Mouse (Mus musculus): Measurements from ENCODE around the gene Pik3cb. TPM values are rescaled to one million over a fixed set of nuclear protein-coding genes. Genes with fewer than 3 reads are reported as not detected.

The Pik3cb gene
- polyA plus RNA-seq, 1 experiment from 2014 or later: 0.51 TPM

DNA sequence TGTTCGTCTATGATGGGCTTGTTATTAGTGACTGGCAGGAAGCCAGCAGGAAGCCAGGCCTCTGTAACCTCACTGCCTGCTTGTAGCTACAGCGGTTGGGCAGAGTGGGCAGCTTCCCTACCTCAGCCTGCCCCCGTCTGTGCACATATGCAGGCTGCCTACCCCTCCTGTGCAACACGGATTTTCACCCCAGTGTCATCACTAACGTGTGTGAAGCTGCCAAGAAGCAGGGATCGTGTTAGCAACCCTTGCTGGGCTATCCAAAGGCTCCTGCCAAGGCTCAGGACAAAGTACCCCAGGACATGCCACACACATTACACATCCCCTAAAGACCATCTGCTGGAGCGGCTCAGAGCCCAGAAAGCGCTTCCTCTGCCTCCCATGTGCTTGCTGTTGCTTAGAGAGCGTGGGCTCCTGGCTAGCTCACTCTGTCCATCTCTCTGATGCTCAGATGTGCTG lies 140.5 kb downstream of the Pik3cb start:
- no peaks in the 10 kb centered on the region for H3K4me1 ChIP-seq (ENCODE audit: control insufficient read depth, insufficient read depth, low read length)
- H3K27me3 ChIP-seq (ENCODE audit: control insufficient read depth, insufficient read depth, low read length): no peaks in the 10 kb centered on the region
- no peak overlapping the region for H3K9ac ChIP-seq (ENCODE audit: low read length)
- DNase-seq (ENCODE audit: low spot score): no peak
- H3K9me3 ChIP-seq (ENCODE audit: control insufficient read depth, low read length): no peaks in the 10 kb centered on the region
- H3K4me2 ChIP-seq (ENCODE audit: low read depth, severe bottlenecking): no peak overlapping the region
- H3K27ac ChIP-seq (replicated peaks; ENCODE audit: low read depth, low read length): no peak overlapping the region
- WGBS: 86% methylated on average over 9 of the region's 9 CpGs
- no peak overlapping the region for H3K4me3 ChIP-seq (ENCODE audit: low read depth, low read length)
- ATAC-seq (ENCODE audit: insufficient number of reproducible peaks, low FRiP score, low TSS enrichment, low read depth): no peak
- peaks cover 2% of the 10 kb centered on the region; the same call in 1 of the 2 replicates for H3K36me3 ChIP-seq (ENCODE audit: control insufficient read depth, insufficient read depth, low read length)

DNA sequence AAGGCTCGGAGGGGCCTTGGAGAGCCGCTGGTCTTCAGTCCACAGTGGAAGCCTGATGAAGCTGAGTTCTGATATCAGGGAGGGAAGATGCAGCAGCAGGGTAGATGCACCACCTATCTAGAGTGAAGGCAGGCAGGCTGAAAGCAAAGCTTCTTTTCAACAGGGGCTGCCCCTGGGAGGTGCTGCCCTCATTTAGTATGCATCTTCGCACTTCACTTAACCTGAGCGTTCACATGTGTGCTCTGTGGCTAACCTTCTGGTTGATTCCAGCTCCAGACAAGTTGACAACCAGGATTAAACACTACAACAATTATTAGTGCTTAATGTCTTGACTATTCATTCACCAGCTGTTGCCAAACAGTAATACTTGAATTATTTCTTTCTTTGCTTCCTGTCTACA lies 146.3 kb downstream of the Pik3cb start:
- ATAC-seq (ENCODE audit: insufficient number of reproducible peaks, low FRiP score, low TSS enrichment, low read depth) (no peak), DNase-seq (ENCODE audit: low spot score) (no peak)
- H3K36me3 ChIP-seq (ENCODE audit: control insufficient read depth, insufficient read depth, low read length): no peaks in the 10 kb centered on the region
- no peak overlapping the region for H3K27ac ChIP-seq (replicated peaks; ENCODE audit: low read depth, low read length)
- no peak overlapping the region for H3K9ac ChIP-seq (ENCODE audit: low read length)
- H3K4me2 ChIP-seq (ENCODE audit: low read depth, severe bottlenecking): no peak overlapping the region
- no peaks in the 10 kb centered on the region for H3K27me3 ChIP-seq (ENCODE audit: control insufficient read depth, insufficient read depth, low read length)
- H3K4me3 ChIP-seq (ENCODE audit: low read depth, low read length): no peak overlapping the region
- H3K4me1 ChIP-seq (ENCODE audit: control insufficient read depth, insufficient read depth, low read length): no peaks in the 10 kb centered on the region
- WGBS: 93% methylated on average over 4 of the region's 4 CpGs
- no peaks in the 10 kb centered on the region for H3K9me3 ChIP-seq (ENCODE audit: control insufficient read depth, low read length)

DNA sequence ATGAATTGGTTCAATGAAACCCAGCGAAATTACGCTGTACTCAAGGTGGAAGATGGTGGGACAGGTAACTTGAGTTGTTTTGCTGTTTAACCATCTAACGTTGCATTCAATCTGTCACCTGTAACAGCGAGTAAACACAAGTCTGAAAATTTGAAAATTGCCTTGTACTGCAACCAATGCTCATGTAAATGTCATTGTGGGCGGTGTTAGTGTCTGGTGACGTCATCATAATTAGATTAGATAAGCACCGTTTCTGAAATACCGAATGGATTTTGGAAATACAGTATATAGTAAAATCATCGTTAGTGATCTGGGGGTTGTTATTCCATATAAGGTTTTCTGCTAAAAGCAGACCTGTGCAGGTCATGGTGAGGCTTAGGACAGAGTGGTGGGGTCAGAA lies 153.3 kb downstream of the Pik3cb start:
- no peak for ATAC-seq (ENCODE audit: insufficient number of reproducible peaks, low FRiP score, low TSS enrichment, low read depth)
- Histone ChIP-seq H3K4me1 (ENCODE audit: control insufficient read depth, insufficient read depth, low read length) (0 out of 2 replicates have a peak, but pooled peaks cover 3% of the 10 kb centered on the region), H3K4me3 (ENCODE audit: low read depth, low read length) (peak overlapping the region; percentile 56), H3K4me2 (ENCODE audit: low read depth, severe bottlenecking) (peak overlapping the region; percentile 75), H3K9me3 (ENCODE audit: control insufficient read depth, low read length) (no peaks in the 10 kb centered on the region), H3K27me3 (ENCODE audit: control insufficient read depth, insufficient read depth, low read length) (no peaks in the 10 kb centered on the region), H3K36me3 (ENCODE audit: control insufficient read depth, insufficient read depth, low read length) (no peaks in the 10 kb centered on the region), H3K27ac (replicated peaks; ENCODE audit: low read depth, low read length) (no peak overlapping the region), H3K9ac (ENCODE audit: low read length) (peak overlapping the region; percentile 53)
- DNase-seq (ENCODE audit: low spot score): no peak
- WGBS: 56% methylated on average over 9 of the region's 9 CpGs

Other genes with a start within 250 kb of the Pik3cb start
- not detected in 2 replicates for gene 7420426K07Rik, start 237.5 kb downstream of the Pik3cb start, polyA plus RNA-seq (2014; fragmentation: Nextera tagmentation; extraction: Ambion mirVana)
- gene Foxl2, start 185.3 kb downstream of the Pik3cb start, polyA plus RNA-seq (2014; fragmentation: Nextera tagmentation; extraction: Ambion mirVana): not detected in 2 replicates
- 58.5 TPM in 2 replicates for gene Faim, start 154.2 kb downstream of the Pik3cb start, polyA plus RNA-seq (2014; fragmentation: Nextera tagmentation; extraction: Ambion mirVana)
- not detected in 2 replicates for gene Gm1123, start 104.9 kb downstream of the Pik3cb start, polyA plus RNA-seq (2014; fragmentation: Nextera tagmentation; extraction: Ambion mirVana)
- not detected in 2 replicates for gene Faiml, start 96.6 kb upstream of the Pik3cb start, polyA plus RNA-seq (2014; fragmentation: Nextera tagmentation; extraction: Ambion mirVana)
- 46.5 and 47.0 TPM in 2 replicates for gene Cep70, start 102.7 kb upstream of the Pik3cb start, polyA plus RNA-seq (2014; fragmentation: Nextera tagmentation; extraction: Ambion mirVana)
- gene Esyt3, start 217.9 kb upstream of the Pik3cb start, polyA plus RNA-seq (2014; fragmentation: Nextera tagmentation; extraction: Ambion mirVana): 0.13 and 0.34 TPM in 2 replicates

Data from limb, embryonic 11.5 days (tissue).